Mouse (Mus musculus) testis, postnatal 14 days (tissue): ENCODE data around the gene Trim5.
"Not testable (repeated sequence)": the region's sequence is repeated elsewhere in the genome, so short reads cannot be mapped to it uniquely, and the experiment has no call there.

Source experiments
- DNase-seq: peaks from one replicate; pipeline ENCODE4 v3.0.0; 2021; ENCODE audit warnings: low spot score

Trim5 gene

GRCm38 (mm10) chr7:104287576-104288443 lies at the start of gene Trim5:
Gene Trim5 (minus strand): TSS chr7:104288094.
- not testable (repeated sequence) for DNase-seq

GRCm38 (mm10) chr7:104335547-104335946 lies 47.7 kb upstream of the Trim5 start:
- DNase-seq: not testable (repeated sequence)

GRCm38 (mm10) chr7:104329171-104329570 lies 41.3 kb upstream of the Trim5 start, which contains the start of gene Trim34b:
Gene Trim34b (plus strand): TSS chr7:104329471.
- DNase-seq: not testable (repeated sequence)

GRCm38 (mm10) chr7:104322028-104322427 lies 34.1 kb upstream of the Trim5 start:
- DNase-seq: no peak

- not testable (repeated sequence) for DNase-seq
Measured at GRCm38 (mm10) chr7:104315369-104316080, 27.6 kb upstream of the Trim5 start, which contains the start of gene Trim12a. Gene Trim12a (minus strand): TSS chr7:104315466.

GRCm38 (mm10) chr7:104314796-104315353 lies 27.0 kb upstream of the Trim5 start:
- no peak for DNase-seq

- no peak for DNase-seq
Measured at GRCm38 (mm10) chr7:104291638-104292400, 3.9 kb upstream of the Trim5 start.

GRCm38 (mm10) chr7:104290641-104291040 lies 2.7 kb upstream of the Trim5 start:
- no peak for DNase-seq

- not testable (repeated sequence) for DNase-seq
Measured at GRCm38 (mm10) chr7:104279361-104279760, 8.5 kb downstream of the Trim5 start.

- DNase-seq: not testable (repeated sequence)
Measured at GRCm38 (mm10) chr7:104265335-104265734, 22.6 kb downstream of the Trim5 start.

GRCm38 (mm10) chr7:104260380-104260779 lies 27.5 kb downstream of the Trim5 start:
- DNase-seq: not testable (repeated sequence)

GRCm38 (mm10) chr7:104244287-104245181 lies 43.4 kb downstream of the Trim5 start, which contains the start of gene Trim34a:
Gene Trim34a (plus strand): TSS chr7:104244457.
- peak; percentile 48 for DNase-seq

GRCm38 (mm10) chr7:104243616-104244015 lies 44.3 kb downstream of the Trim5 start:
- no peak for DNase-seq

GRCm38 (mm10) chr7:104240857-104241256 lies 47.0 kb downstream of the Trim5 start:
- DNase-seq: no peak

GRCm38 (mm10) chr7:104231203-104231602 lies 56.7 kb downstream of the Trim5 start:
- DNase-seq: no peak

- peak; percentile 73 for DNase-seq
Measured at GRCm38 (mm10) chr7:104218701-104219569, 69.0 kb downstream of the Trim5 start, which contains the start of gene Trim6. Gene Trim6 (plus strand): TSS chr7:104218793.

- no peak for DNase-seq
Measured at GRCm38 (mm10) chr7:104217881-104218280, 70.0 kb downstream of the Trim5 start.

GRCm38 (mm10) chr7:104216011-104216535 lies 71.8 kb downstream of the Trim5 start:
- DNase-seq: no peak
